Mouse (Mus musculus): ENCODE measurements around the gene Csf1. TPM values are rescaled to one million over a fixed set of nuclear protein-coding genes. Genes with fewer than 3 reads are reported as not detected.

The Csf1 gene
- polyA plus RNA-seq, 1 experiment = 10.7 TPM

GRCm38 (mm10) chr3:107733329-107733728 is 26.9 kb downstream of the Csf1 start:
- no peak overlapping the region for H3K4me3 ChIP-seq (ENCODE audit: insufficient read depth, low read depth, low read length)
- no peak for TF ChIP-seq CTCF (conservative IDR thresholded peaks at IDR 0.05; ENCODE audit: insufficient read depth, insufficient read length, low read depth, low read length)
- TF ChIP-seq POLR2A (IDR thresholded peaks at IDR 0.05; ENCODE audit: low read depth, low read length) = no peak
- 93% methylated on average over 1 of the region's 1 CpGs for WGBS
- H3K4me1 ChIP-seq (ENCODE audit: control insufficient read depth, insufficient read depth, low read length) = no peaks in the 10 kb centered on the region
- DNase-seq = no peak
- H3K27me3 ChIP-seq (replicated peaks; ENCODE audit: control insufficient read depth, insufficient read depth, low read length) = no peaks in the 10 kb centered on the region
- no peaks in the 10 kb centered on the region for H3K36me3 ChIP-seq (ENCODE audit: control insufficient read depth, insufficient read depth, low read length)
- no peak overlapping the region for H3K27ac ChIP-seq (ENCODE audit: insufficient read depth, low read depth, low read length)

- no peak for DNase-seq
- Histone ChIP-seq H3K27ac (ENCODE audit: insufficient read depth, low read depth, low read length) (no peak overlapping the region), H3K36me3 (ENCODE audit: control insufficient read depth, insufficient read depth, low read length) (no peaks in the 10 kb centered on the region), H3K4me3 (ENCODE audit: insufficient read depth, low read depth, low read length) (no peak overlapping the region), H3K4me1 (ENCODE audit: control insufficient read depth, insufficient read depth, low read length) (no peaks in the 10 kb centered on the region), H3K27me3 (replicated peaks; ENCODE audit: control insufficient read depth, insufficient read depth, low read length) (no peaks in the 10 kb centered on the region)
- TF ChIP-seq CTCF (conservative IDR thresholded peaks at IDR 0.05; ENCODE audit: insufficient read depth, insufficient read length, low read depth, low read length) (no peak), POLR2A (IDR thresholded peaks at IDR 0.05; ENCODE audit: low read depth, low read length) (no peak)
- 86% methylated on average over 2 of the region's 2 CpGs for WGBS
Measured at GRCm38 (mm10) chr3:107730236-107730635, 30.0 kb downstream of the Csf1 start.

- WGBS = 59% methylated on average over 1 of the region's 1 CpGs
- Histone ChIP-seq H3K36me3 (ENCODE audit: control insufficient read depth, insufficient read depth, low read length) (no peaks in the 10 kb centered on the region), H3K4me3 (ENCODE audit: insufficient read depth, low read depth, low read length) (no peak overlapping the region), H3K27ac (ENCODE audit: insufficient read depth, low read depth, low read length) (no peak overlapping the region), H3K27me3 (replicated peaks; ENCODE audit: control insufficient read depth, insufficient read depth, low read length) (no peaks in the 10 kb centered on the region), H3K4me1 (ENCODE audit: control insufficient read depth, insufficient read depth, low read length) (no peaks in the 10 kb centered on the region)
- TF ChIP-seq CTCF (conservative IDR thresholded peaks at IDR 0.05; ENCODE audit: insufficient read depth, insufficient read length, low read depth, low read length) (no peak), POLR2A (IDR thresholded peaks at IDR 0.05; ENCODE audit: low read depth, low read length) (no peak)
- no peak for DNase-seq
Measured at GRCm38 (mm10) chr3:107728509-107728908, 31.8 kb downstream of the Csf1 start.

- 83% methylated on average over 1 of the region's 1 CpGs for WGBS
- DNase-seq = no peak
- H3K4me1 ChIP-seq (ENCODE audit: control insufficient read depth, insufficient read depth, low read length) = no peaks in the 10 kb centered on the region
Measured at GRCm38 (mm10) chr3:107715971-107716370, 44.3 kb downstream of the Csf1 start.

GRCm38 (mm10) chr3:107714276-107714933 is 45.9 kb downstream of the Csf1 start:
- no peak overlapping the region for H3K27ac ChIP-seq (ENCODE audit: insufficient read depth, low read depth, low read length)
- TF ChIP-seq POLR2A (IDR thresholded peaks at IDR 0.05; ENCODE audit: low read depth, low read length) = no peak
- TF ChIP-seq CTCF (conservative IDR thresholded peaks at IDR 0.05; ENCODE audit: insufficient read depth, insufficient read length, low read depth, low read length) = no peak
- no peak for DNase-seq
- 66% methylated on average over 5 of the region's 5 CpGs for WGBS
- H3K4me1 ChIP-seq (ENCODE audit: control insufficient read depth, insufficient read depth, low read length) = no peaks in the 10 kb centered on the region
- H3K27me3 ChIP-seq (replicated peaks; ENCODE audit: control insufficient read depth, insufficient read depth, low read length) = no peaks in the 10 kb centered on the region
- no peak overlapping the region for H3K4me3 ChIP-seq (ENCODE audit: insufficient read depth, low read depth, low read length)
- H3K36me3 ChIP-seq (ENCODE audit: control insufficient read depth, insufficient read depth, low read length) = no peaks in the 10 kb centered on the region

More at GRCm38 (mm10) chr3:107715971-107716370, 44.3 kb downstream of the Csf1 start:
- no peak for TF ChIP-seq CTCF (conservative IDR thresholded peaks at IDR 0.05; ENCODE audit: insufficient read depth, insufficient read length, low read depth, low read length)
- no peak for TF ChIP-seq POLR2A (IDR thresholded peaks at IDR 0.05; ENCODE audit: low read depth, low read length)
- H3K36me3 ChIP-seq (ENCODE audit: control insufficient read depth, insufficient read depth, low read length) = no peaks in the 10 kb centered on the region
- no peak overlapping the region for H3K27ac ChIP-seq (ENCODE audit: insufficient read depth, low read depth, low read length)
- no peak overlapping the region for H3K4me3 ChIP-seq (ENCODE audit: insufficient read depth, low read depth, low read length)
- H3K27me3 ChIP-seq (replicated peaks; ENCODE audit: control insufficient read depth, insufficient read depth, low read length) = no peaks in the 10 kb centered on the region

- H3K4me3 ChIP-seq (ENCODE audit: insufficient read depth, low read depth, low read length) = no peak overlapping the region
- H3K4me1 ChIP-seq (ENCODE audit: control insufficient read depth, insufficient read depth, low read length) = no peaks in the 10 kb centered on the region
- no peaks in the 10 kb centered on the region for H3K27me3 ChIP-seq (replicated peaks; ENCODE audit: control insufficient read depth, insufficient read depth, low read length)
- DNase-seq = no peak
- no peak for TF ChIP-seq CTCF (conservative IDR thresholded peaks at IDR 0.05; ENCODE audit: insufficient read depth, insufficient read length, low read depth, low read length)
- TF ChIP-seq POLR2A (IDR thresholded peaks at IDR 0.05; ENCODE audit: low read depth, low read length) = no peak
- H3K27ac ChIP-seq (ENCODE audit: insufficient read depth, low read depth, low read length) = no peak overlapping the region
- no peaks in the 10 kb centered on the region for H3K36me3 ChIP-seq (ENCODE audit: control insufficient read depth, insufficient read depth, low read length)
- 57% methylated on average over 3 of the region's 3 CpGs for WGBS
Measured at GRCm38 (mm10) chr3:107712081-107712480, 48.2 kb downstream of the Csf1 start.

- Histone ChIP-seq H3K36me3 (ENCODE audit: control insufficient read depth, insufficient read depth, low read length) (no peaks in the 10 kb centered on the region), H3K27me3 (replicated peaks; ENCODE audit: control insufficient read depth, insufficient read depth, low read length) (no peaks in the 10 kb centered on the region), H3K4me3 (ENCODE audit: insufficient read depth, low read depth, low read length) (no peak overlapping the region), H3K4me1 (ENCODE audit: control insufficient read depth, insufficient read depth, low read length) (no peaks in the 10 kb centered on the region), H3K27ac (ENCODE audit: insufficient read depth, low read depth, low read length) (no peak overlapping the region)
- TF ChIP-seq CTCF (conservative IDR thresholded peaks at IDR 0.05; ENCODE audit: insufficient read depth, insufficient read length, low read depth, low read length) = no peak
- no peak for DNase-seq
- WGBS = 72% methylated on average over 3 of the region's 3 CpGs
Measured at GRCm38 (mm10) chr3:107709156-107709555, 51.1 kb downstream of the Csf1 start.
